8 mouse cellular contexts compared by ENCODE assay signal in the genomic region with DNA sequence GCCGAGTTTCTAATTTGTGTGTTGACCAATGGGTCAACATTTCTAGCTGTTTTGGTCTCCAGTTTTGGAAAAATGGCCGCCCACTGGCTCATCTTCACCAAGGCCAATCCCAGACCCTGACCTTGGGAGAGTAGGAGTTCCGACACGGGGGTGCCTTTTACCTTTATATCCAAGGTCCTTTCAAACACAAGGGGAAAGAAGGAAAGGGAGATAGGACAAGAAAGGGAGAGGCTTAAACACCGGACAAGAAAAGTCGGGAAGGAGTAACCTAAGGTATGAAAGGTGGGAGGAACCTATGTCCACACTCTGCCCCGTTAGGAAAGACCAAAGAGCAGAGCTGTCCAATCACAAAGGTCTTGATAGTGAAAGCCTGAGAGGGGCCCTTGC. TPM values are rescaled to one million over a fixed set of nuclear protein-coding genes. Genes with fewer than 3 reads are reported as not detected.
DNase-seq lines count a peak whose midpoint lies in the region; ATAC-seq and TF ChIP-seq lines count a peak whose summit lies in the region.

No protein-coding gene starts in this region.

- 20% methylated on average over 7 of the region's 7 CpGs for WGBS in embryonic facial prominence, embryonic 15.5 days
- 17% methylated on average over 7 of the region's 7 CpGs for WGBS in intestine, postnatal 0 days
- WGBS in midbrain, embryonic 13.5 days, result 32% methylated on average over 7 of the region's 7 CpGs

- DNase-seq in left cerebral cortex, postnatal 25 days (ENCODE audit: low spot score in 2 of 2), result no peak
- no peak for DNase-seq in cerebellum, adult 18-20 months
- no peak for DNase-seq in left cerebral cortex, adult 11 months (ENCODE audit: low spot score)

- peak overlapping the region; percentile 69 for H3K4me2 ChIP-seq in embryonic facial prominence, embryonic 15.5 days (replicated peaks)
- peak overlapping the region; percentile 73 for H3K4me2 ChIP-seq in intestine, postnatal 0 days (replicated peaks; ENCODE audit: low read depth)
- peak overlapping the region; percentile 75 for H3K4me2 ChIP-seq in midbrain, embryonic 13.5 days (replicated peaks)

- H3K4me3 ChIP-seq in megakaryocyte, embryonic 14.5 days (replicated peaks), result peak overlapping the region; percentile 92
- peak overlapping the region; percentile 75 for H3K4me3 ChIP-seq in embryonic facial prominence, embryonic 15.5 days (replicated peaks)
- peak overlapping the region; percentile 47 for H3K4me3 ChIP-seq in intestine, postnatal 0 days (ENCODE audit: low read depth, low read length)
- peak overlapping the region; percentile 71 for H3K4me3 ChIP-seq in midbrain, embryonic 13.5 days (replicated peaks)

- H3K27me3 ChIP-seq in megakaryocyte, embryonic 14.5 days (replicated peaks), result no peaks in the 10 kb centered on the region
- no peaks in the 10 kb centered on the region for H3K27me3 ChIP-seq in embryonic facial prominence, embryonic 15.5 days
- H3K27me3 ChIP-seq in intestine, postnatal 0 days (replicated peaks; ENCODE audit: control insufficient read depth, insufficient read depth, low read length), result no peaks in the 10 kb centered on the region
- no peaks in the 10 kb centered on the region for H3K27me3 ChIP-seq in midbrain, embryonic 13.5 days

- H3K9me3 ChIP-seq in megakaryocyte, embryonic 14.5 days, result no peaks in the 10 kb centered on the region
- H3K9me3 ChIP-seq in embryonic facial prominence, embryonic 15.5 days (replicated peaks), result no peaks in the 10 kb centered on the region
- H3K9me3 ChIP-seq in intestine, postnatal 0 days (ENCODE audit: control insufficient read depth), result no peaks in the 10 kb centered on the region
- H3K9me3 ChIP-seq in midbrain, embryonic 13.5 days, result no peaks in the 10 kb centered on the region

- ATAC-seq in megakaryocyte, adult 5-6 weeks (ENCODE audit: poor library complexity, severe bottlenecking), result no peak
- ATAC-seq in embryonic facial prominence, embryonic 15.5 days (ENCODE audit: insufficient number of reproducible peaks, low FRiP score, low TSS enrichment, low read depth), result no peak
- peak; percentile 20; the same call in 1 of the 2 replicates for ATAC-seq in intestine, postnatal 0 days
- ATAC-seq in midbrain, embryonic 13.5 days, result no peak; the same call in 1 of the 2 replicates

- peak overlapping the region; percentile 95 for H3K27ac ChIP-seq in embryonic facial prominence, embryonic 15.5 days (replicated peaks)
- peak overlapping the region; percentile 79 for H3K27ac ChIP-seq in intestine, postnatal 0 days (ENCODE audit: low read depth, low read length)
- peak overlapping the region; percentile 68 for H3K27ac ChIP-seq in midbrain, embryonic 13.5 days

- peaks cover 75% of the 10 kb centered on the region for H3K4me1 ChIP-seq in megakaryocyte, embryonic 14.5 days
- H3K4me1 ChIP-seq in embryonic facial prominence, embryonic 15.5 days, result peaks cover 31% of the 10 kb centered on the region
- peaks cover 3% of the 10 kb centered on the region; the same call in 1 of the 2 replicates for H3K4me1 ChIP-seq in intestine, postnatal 0 days (replicated peaks; ENCODE audit: control insufficient read depth, insufficient read depth, low read length)
- H3K4me1 ChIP-seq in midbrain, embryonic 13.5 days (replicated peaks), result peaks cover 26% of the 10 kb centered on the region

- peaks cover 48% of the 10 kb centered on the region for H3K36me3 ChIP-seq in megakaryocyte, embryonic 14.5 days (replicated peaks; ENCODE audit: low read length)
- peaks cover 30% of the 10 kb centered on the region for H3K36me3 ChIP-seq in embryonic facial prominence, embryonic 15.5 days
- peaks cover 33% of the 10 kb centered on the region for H3K36me3 ChIP-seq in intestine, postnatal 0 days (ENCODE audit: control insufficient read depth, insufficient read depth)
- H3K36me3 ChIP-seq in midbrain, embryonic 13.5 days, result peaks cover 42% of the 10 kb centered on the region

- intact Hi-C loops in left cerebral cortex, postnatal 25 days (cut with DNase I), result no loop called here

- TF ChIP-seq CTCF in intestine, postnatal 0 days (IDR thresholded peaks at IDR 0.05; ENCODE audit: low read depth), result no peak

- no peak overlapping the region for H3K9ac ChIP-seq in embryonic facial prominence, embryonic 15.5 days
- H3K9ac ChIP-seq in intestine, postnatal 0 days (ENCODE audit: low read depth, low read length), result no peak overlapping the region
- peak overlapping the region; percentile 83; the same call in 1 of the 2 replicates for H3K9ac ChIP-seq in midbrain, embryonic 13.5 days (replicated peaks)

RNA-seq across cellular contexts. Expression of a gene that starts 0.5 kb away (rescaled TPM):
- polyA plus RNA-seq in megakaryocyte, embryonic 14.5 days (2012; ENCODE audit: insufficient read depth, low replicate concordance), result 73.6 and 114 TPM in 2 replicates
- 115 and 131 TPM in 2 replicates for total RNA-seq in megakaryocyte, adult 5-6 weeks (2015)
- 78.5 and 81.9 TPM in 2 replicates for total RNA-seq in megakaryocyte, adult 5-6 weeks (2017)
- 96.0 and 108 TPM in 2 replicates for polyA plus RNA-seq in embryonic facial prominence, embryonic 15.5 days (2015; fragmentation: Nextera tagmentation; extraction: Ambion mirVana)
- polyA plus RNA-seq in intestine, postnatal 0 days (2015; fragmentation: Nextera tagmentation; extraction: Ambion mirVana), result 61.2 and 62.5 TPM in 2 replicates
- 51.7 and 56.8 TPM in 2 replicates for polyA plus RNA-seq in midbrain, embryonic 13.5 days (2015; fragmentation: Nextera tagmentation; extraction: Ambion mirVana)
- 1 to 10 TPM; 5.1 to 6.2 TPM for total RNA-seq in left cerebral cortex, postnatal 25 days (2021)

RNA-seq across cellular contexts. Expression of a gene that starts 14.3 kb away (rescaled TPM):
- polyA plus RNA-seq in megakaryocyte, embryonic 14.5 days (2012; ENCODE audit: insufficient read depth, low replicate concordance), result 6.7 and 7.2 TPM in 2 replicates
- 11.4 and 11.6 TPM in 2 replicates for total RNA-seq in megakaryocyte, adult 5-6 weeks (2015)
- total RNA-seq in megakaryocyte, adult 5-6 weeks (2017), result 17.4 and 18.7 TPM in 2 replicates
- polyA plus RNA-seq in embryonic facial prominence, embryonic 15.5 days (2015; fragmentation: Nextera tagmentation; extraction: Ambion mirVana), result 16.3 and 17.9 TPM in 2 replicates
- polyA plus RNA-seq in intestine, postnatal 0 days (2015; fragmentation: Nextera tagmentation; extraction: Ambion mirVana), result 30.4 and 31.7 TPM in 2 replicates
- polyA plus RNA-seq in midbrain, embryonic 13.5 days (2015; fragmentation: Nextera tagmentation; extraction: Ambion mirVana), result 28.7 and 29.7 TPM in 2 replicates
- total RNA-seq in left cerebral cortex, postnatal 25 days (2021), result 10 to 100 TPM; 77.4 to 79.3 TPM

RNA-seq across cellular contexts. Expression of a gene that starts 26.4 kb away (rescaled TPM):
- polyA plus RNA-seq in megakaryocyte, embryonic 14.5 days (2012; ENCODE audit: insufficient read depth, low replicate concordance), result not detected in 2 replicates
- total RNA-seq in megakaryocyte, adult 5-6 weeks (2015), result 0.93 and 1.5 TPM in 2 replicates
- total RNA-seq in megakaryocyte, adult 5-6 weeks (2017), result 5.0 and 6.3 TPM in 2 replicates
- 18.4 and 35.5 TPM in 2 replicates for polyA plus RNA-seq in embryonic facial prominence, embryonic 15.5 days (2015; fragmentation: Nextera tagmentation; extraction: Ambion mirVana)
- not detected in 2 replicates for polyA plus RNA-seq in intestine, postnatal 0 days (2015; fragmentation: Nextera tagmentation; extraction: Ambion mirVana)
- not detected in 2 replicates for polyA plus RNA-seq in midbrain, embryonic 13.5 days (2015; fragmentation: Nextera tagmentation; extraction: Ambion mirVana)
- 1 to 10 TPM in 1 of 2 experiments, under 1 TPM in 1; 0.96 to 4.2 TPM for total RNA-seq in left cerebral cortex, postnatal 25 days (2021)

RNA-seq across cellular contexts. Expression of a gene that starts 32.1 kb away (rescaled TPM):
- not detected in 2 replicates for polyA plus RNA-seq in megakaryocyte, embryonic 14.5 days (2012; ENCODE audit: insufficient read depth, low replicate concordance)
- 0.84 TPM in 1 of 2 replicates, not detected in the other for total RNA-seq in megakaryocyte, adult 5-6 weeks (2015)
- 0.66 TPM in 1 of 2 replicates, not detected in the other for total RNA-seq in megakaryocyte, adult 5-6 weeks (2017)
- polyA plus RNA-seq in embryonic facial prominence, embryonic 15.5 days (2015; fragmentation: Nextera tagmentation; extraction: Ambion mirVana), result 13.8 and 15.5 TPM in 2 replicates
- polyA plus RNA-seq in intestine, postnatal 0 days (2015; fragmentation: Nextera tagmentation; extraction: Ambion mirVana), result not detected in 2 replicates
- not detected in 2 replicates for polyA plus RNA-seq in midbrain, embryonic 13.5 days (2015; fragmentation: Nextera tagmentation; extraction: Ambion mirVana)
- total RNA-seq in left cerebral cortex, postnatal 25 days (2021), result not detected

RNA-seq across cellular contexts. Expression of a gene that starts 38.1 kb away (rescaled TPM):
- not detected in 2 replicates for polyA plus RNA-seq in megakaryocyte, embryonic 14.5 days (2012; ENCODE audit: insufficient read depth, low replicate concordance)
- not detected in 2 replicates for total RNA-seq in megakaryocyte, adult 5-6 weeks (2015)
- not detected in 2 replicates for total RNA-seq in megakaryocyte, adult 5-6 weeks (2017)
- 19.8 and 20.4 TPM in 2 replicates for polyA plus RNA-seq in embryonic facial prominence, embryonic 15.5 days (2015; fragmentation: Nextera tagmentation; extraction: Ambion mirVana)
- polyA plus RNA-seq in intestine, postnatal 0 days (2015; fragmentation: Nextera tagmentation; extraction: Ambion mirVana), result 72.5 and 81.0 TPM in 2 replicates
- not detected in 2 replicates for polyA plus RNA-seq in midbrain, embryonic 13.5 days (2015; fragmentation: Nextera tagmentation; extraction: Ambion mirVana)
- total RNA-seq in left cerebral cortex, postnatal 25 days (2021), result 1 to 10 TPM; 1.0 to 1.1 TPM

Comparison
In these comparisons a context has a peak if more than half of its experiments do, and no peak if none do; other contexts are left out.
1. RNA of a gene that starts 26.4 kb away (polyA plus RNA-seq): 18.4 to 35.5 TPM in embryonic facial prominence, embryonic 15.5 days; not detected in megakaryocyte, embryonic 14.5 days, not detected in intestine, postnatal 0 days and not detected in midbrain, embryonic 13.5 days; every median in the first group is over 10 times any median in the second.
2. Peak in every context shown above with its lines, with median percentiles within 50 percentile points of each other: H3K4me3 ChIP-seq, H3K27ac ChIP-seq and H3K4me2 ChIP-seq.